Mouse (Mus musculus): ENCODE results near the gene Dhx35. TPM values are rescaled to one million over a fixed set of nuclear protein-coding genes. Genes with fewer than 3 reads are reported as not detected.
A peak's percentile ranks its signal among the peaks of the same experiment; 100 is the strongest.

Gene Dhx35
- polyA plus RNA-seq, 1 experiment: 16.4 TPM

DNA sequence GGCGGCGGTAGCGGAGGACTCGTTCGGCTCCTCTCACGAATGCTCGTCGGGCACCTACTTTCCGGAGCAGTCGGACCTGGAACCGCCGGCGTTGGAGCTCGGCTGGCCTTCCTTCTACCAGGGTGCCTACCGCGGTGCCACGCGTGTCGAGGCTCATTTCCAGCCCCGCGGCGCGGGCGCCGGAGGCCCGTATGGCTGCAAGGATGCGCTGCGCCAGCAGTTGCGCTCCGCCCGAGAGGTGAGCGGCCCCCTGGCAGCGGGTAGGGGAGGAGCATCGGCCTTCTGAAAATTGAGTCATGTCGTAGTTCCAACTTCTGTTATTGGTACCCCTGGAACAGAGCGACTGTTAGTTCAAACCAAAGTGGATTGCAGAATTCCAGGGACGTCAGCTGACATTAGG is 26.3 kb upstream of the Dhx35 start:
- peak overlapping the region; percentile 4; the same call in 1 of the 2 replicates for H3K27ac ChIP-seq (ENCODE audit: insufficient read depth, low read depth, low read length)
- H3K4me1 ChIP-seq (ENCODE audit: control insufficient read depth, insufficient read depth, insufficient read length, low read length): peaks cover 11% of the 10 kb centered on the region; the same call in 1 of the 2 replicates
- TF ChIP-seq CTCF (IDR thresholded peaks at IDR 0.05; ENCODE audit: extremely low read depth, insufficient read length, insufficient replicate concordance, low read depth, low read length): no peak
- no peak for TF ChIP-seq POLR2A (IDR thresholded peaks at IDR 0.05; ENCODE audit: low read depth, low read length)
- WGBS: 1% methylated on average over 37 of the region's 37 CpGs
- H3K4me3 ChIP-seq (ENCODE audit: low read depth, low read length): peak overlapping the region; percentile 76
- H3K27me3 ChIP-seq (ENCODE audit: control insufficient read depth, insufficient read depth, low read length): no peaks in the 10 kb centered on the region
- H3K36me3 ChIP-seq (ENCODE audit: control insufficient read depth, insufficient read depth, low read length): no peaks in the 10 kb centered on the region

DNA sequence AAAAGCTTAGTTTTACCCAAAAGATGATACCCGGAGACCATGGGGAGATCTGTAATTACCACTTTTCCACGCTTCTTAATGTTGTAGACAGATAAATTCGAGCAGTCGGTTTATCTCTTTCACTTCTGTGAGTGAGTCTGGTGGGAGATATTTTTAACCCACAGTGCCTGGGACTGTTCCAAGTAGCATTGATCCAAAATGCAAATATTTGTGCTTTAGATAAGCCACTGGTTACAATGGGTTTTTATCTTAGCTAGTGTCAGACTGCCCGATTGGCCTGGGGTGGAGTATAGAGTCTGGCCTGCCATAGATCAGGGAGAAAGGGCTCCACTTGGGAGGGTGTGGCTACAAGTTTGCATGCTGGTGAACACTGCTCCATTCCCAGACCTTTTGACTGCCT is 25.8 kb upstream of the Dhx35 start:
- no peaks in the 10 kb centered on the region for H3K27me3 ChIP-seq (ENCODE audit: control insufficient read depth, insufficient read depth, low read length)
- WGBS: 2% methylated on average over 5 of the region's 5 CpGs
- H3K36me3 ChIP-seq (ENCODE audit: control insufficient read depth, insufficient read depth, low read length): no peaks in the 10 kb centered on the region
- TF ChIP-seq CTCF (IDR thresholded peaks at IDR 0.05; ENCODE audit: extremely low read depth, insufficient read length, insufficient replicate concordance, low read depth, low read length) (no peak), POLR2A (IDR thresholded peaks at IDR 0.05; ENCODE audit: low read depth, low read length) (no peak)
- H3K27ac ChIP-seq (ENCODE audit: insufficient read depth, low read depth, low read length): peak overlapping the region; percentile 4; the same call in 1 of the 2 replicates
- peak overlapping the region; percentile 76 for H3K4me3 ChIP-seq (ENCODE audit: low read depth, low read length)
- peaks cover 11% of the 10 kb centered on the region; the same call in 1 of the 2 replicates for H3K4me1 ChIP-seq (ENCODE audit: control insufficient read depth, insufficient read depth, insufficient read length, low read length)

DNA sequence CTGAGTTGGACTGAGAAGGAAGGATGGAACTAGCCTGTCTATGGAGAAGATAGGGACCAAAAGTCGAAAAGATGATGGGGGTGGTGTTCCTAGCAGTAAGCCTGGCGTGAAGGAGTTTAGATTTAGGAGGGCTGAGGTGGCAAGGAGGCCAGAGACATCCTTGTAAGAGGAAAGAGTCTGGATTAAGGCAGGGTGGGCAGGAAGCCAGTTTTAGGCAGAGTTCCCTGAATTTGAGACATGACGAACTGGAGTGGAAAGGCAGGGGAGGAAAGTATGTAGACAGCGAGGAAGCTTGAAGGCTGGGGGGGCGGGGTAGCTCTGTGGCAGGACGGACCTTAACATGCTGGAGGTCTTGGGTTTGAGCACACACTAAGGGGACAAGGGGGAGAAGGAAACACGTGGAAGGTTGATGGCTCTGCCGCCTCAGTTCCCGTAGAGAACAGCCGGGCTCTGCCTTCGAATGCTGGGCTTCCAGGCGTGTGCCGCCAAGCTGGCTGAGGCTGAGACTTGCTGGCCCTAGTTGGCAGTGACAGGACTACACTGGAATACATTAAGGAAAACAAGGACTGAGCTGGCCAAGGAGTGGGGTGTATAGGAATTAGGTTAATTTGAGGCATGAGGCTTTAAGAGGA is 24.4 kb upstream of the Dhx35 start:
- Histone ChIP-seq H3K4me1 (ENCODE audit: control insufficient read depth, insufficient read depth, insufficient read length, low read length) (peaks cover 11% of the 10 kb centered on the region; the same call in 1 of the 2 replicates), H3K27ac (ENCODE audit: insufficient read depth, low read depth, low read length) (no peak overlapping the region), H3K4me3 (ENCODE audit: low read depth, low read length) (peak overlapping the region; percentile 3; the same call in 1 of the 2 replicates), H3K27me3 (ENCODE audit: control insufficient read depth, insufficient read depth, low read length) (no peaks in the 10 kb centered on the region), H3K36me3 (ENCODE audit: control insufficient read depth, insufficient read depth, low read length) (no peaks in the 10 kb centered on the region)
- WGBS: 68% methylated on average over 13 of the region's 13 CpGs
- TF ChIP-seq POLR2A (IDR thresholded peaks at IDR 0.05; ENCODE audit: low read depth, low read length) (no peak), CTCF (IDR thresholded peaks at IDR 0.05; ENCODE audit: extremely low read depth, insufficient read length, insufficient replicate concordance, low read depth, low read length) (no peak)

DNA sequence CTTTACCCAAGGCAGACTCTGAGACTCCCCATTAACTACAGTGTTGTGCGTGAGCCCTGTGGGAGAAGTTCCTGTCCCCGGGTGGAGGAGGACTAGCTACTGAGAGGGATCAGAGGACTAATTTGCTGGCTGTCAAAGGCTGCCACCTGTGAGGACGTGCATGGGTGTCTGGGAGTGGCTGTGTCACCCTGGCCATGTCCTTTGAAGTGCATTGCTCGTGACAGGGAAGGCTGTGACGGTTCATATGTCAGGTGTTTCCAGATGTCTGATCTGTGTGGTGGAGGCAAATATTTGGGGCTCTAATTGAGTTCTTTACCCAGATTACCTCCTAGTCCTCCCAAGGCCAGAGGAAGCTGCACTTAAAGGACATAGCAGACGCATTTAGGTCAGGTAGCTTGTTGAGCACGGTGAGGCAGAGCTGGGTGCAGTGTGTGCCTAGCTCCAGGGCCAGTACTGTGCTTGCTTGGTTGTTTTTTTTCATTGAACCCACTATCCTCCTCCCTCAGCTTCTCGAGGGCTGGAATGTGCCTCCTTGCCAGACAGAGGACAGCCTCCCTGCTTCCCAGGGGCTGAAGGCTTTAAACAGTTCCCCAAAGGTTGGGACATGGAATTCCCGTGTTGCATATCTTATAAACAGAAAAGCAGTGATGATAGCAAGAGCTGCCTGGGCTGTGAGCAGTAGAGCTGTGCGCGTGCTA is 23.4 kb upstream of the Dhx35 start:
- H3K4me1 ChIP-seq (ENCODE audit: control insufficient read depth, insufficient read depth, insufficient read length, low read length): peaks cover 11% of the 10 kb centered on the region; the same call in 1 of the 2 replicates
- no peaks in the 10 kb centered on the region for H3K27me3 ChIP-seq (ENCODE audit: control insufficient read depth, insufficient read depth, low read length)
- H3K4me3 ChIP-seq (ENCODE audit: low read depth, low read length): no peak overlapping the region
- 69% methylated on average over 11 of the region's 11 CpGs for WGBS
- no peaks in the 10 kb centered on the region for H3K36me3 ChIP-seq (ENCODE audit: control insufficient read depth, insufficient read depth, low read length)
- TF ChIP-seq POLR2A (IDR thresholded peaks at IDR 0.05; ENCODE audit: low read depth, low read length): no peak
- TF ChIP-seq CTCF (IDR thresholded peaks at IDR 0.05; ENCODE audit: extremely low read depth, insufficient read length, insufficient replicate concordance, low read depth, low read length): no peak
- no peak overlapping the region for H3K27ac ChIP-seq (ENCODE audit: insufficient read depth, low read depth, low read length)

DNA sequence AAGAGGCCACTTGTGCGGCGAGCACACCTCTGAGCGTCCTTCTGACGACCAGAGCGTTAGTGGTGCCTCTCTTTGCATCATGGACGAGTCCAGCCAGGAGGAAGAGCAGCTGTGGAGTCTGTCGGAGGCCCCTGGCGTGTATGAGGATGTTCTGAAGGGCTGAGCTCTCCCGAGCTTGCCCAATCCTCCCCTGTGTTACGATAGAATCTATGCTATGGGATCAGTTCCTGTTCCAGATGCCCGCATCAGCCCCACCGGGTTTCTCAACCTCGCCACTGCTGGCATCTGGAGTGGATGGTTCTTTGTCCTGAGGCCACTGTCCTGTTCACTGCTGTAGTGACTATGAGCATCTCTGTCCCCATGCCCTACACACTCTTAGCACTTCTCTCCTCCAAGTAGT is 21.8 kb upstream of the Dhx35 start:
- Histone ChIP-seq H3K4me1 (ENCODE audit: control insufficient read depth, insufficient read depth, insufficient read length, low read length) (peaks cover 24% of the 10 kb centered on the region), H3K36me3 (ENCODE audit: control insufficient read depth, insufficient read depth, low read length) (no peaks in the 10 kb centered on the region), H3K4me3 (ENCODE audit: low read depth, low read length) (no peak overlapping the region), H3K27ac (ENCODE audit: insufficient read depth, low read depth, low read length) (no peak overlapping the region), H3K27me3 (ENCODE audit: control insufficient read depth, insufficient read depth, low read length) (no peaks in the 10 kb centered on the region)
- WGBS: 88% methylated on average over 13 of the region's 13 CpGs
- TF ChIP-seq POLR2A (IDR thresholded peaks at IDR 0.05; ENCODE audit: low read depth, low read length) (no peak), CTCF (IDR thresholded peaks at IDR 0.05; ENCODE audit: extremely low read depth, insufficient read length, insufficient replicate concordance, low read depth, low read length) (no peak)

DNA sequence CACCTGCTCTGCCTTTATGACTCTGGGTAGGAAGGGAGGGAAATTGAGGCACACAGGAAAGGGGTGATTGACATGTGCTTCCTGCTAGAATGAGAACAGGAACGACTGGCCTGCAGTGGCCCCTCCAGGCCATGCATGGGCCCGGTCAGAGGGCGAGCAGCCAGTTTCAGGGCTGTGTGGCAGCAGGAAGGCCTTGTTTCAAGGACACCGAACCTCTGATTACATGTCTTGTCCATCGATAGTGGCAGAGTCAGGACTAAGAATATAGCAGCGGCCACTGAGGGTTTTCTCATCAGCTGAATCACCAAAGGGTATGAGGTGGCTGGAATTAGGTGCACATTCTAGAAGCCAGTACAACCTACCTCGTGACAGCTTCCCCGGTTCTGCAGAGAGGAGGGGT is 19.7 kb upstream of the Dhx35 start:
- no peak for TF ChIP-seq POLR2A (IDR thresholded peaks at IDR 0.05; ENCODE audit: low read depth, low read length)
- no peak for TF ChIP-seq CTCF (IDR thresholded peaks at IDR 0.05; ENCODE audit: extremely low read depth, insufficient read length, insufficient replicate concordance, low read depth, low read length)
- H3K36me3 ChIP-seq (ENCODE audit: control insufficient read depth, insufficient read depth, low read length): peaks cover 5% of the 10 kb centered on the region
- no peak overlapping the region for H3K27ac ChIP-seq (ENCODE audit: insufficient read depth, low read depth, low read length)
- peaks cover 18% of the 10 kb centered on the region for H3K4me1 ChIP-seq (ENCODE audit: control insufficient read depth, insufficient read depth, insufficient read length, low read length)
- no peak overlapping the region for H3K4me3 ChIP-seq (ENCODE audit: low read depth, low read length)
- 66% methylated on average over 8 of the region's 8 CpGs for WGBS
- H3K27me3 ChIP-seq (ENCODE audit: control insufficient read depth, insufficient read depth, low read length): no peaks in the 10 kb centered on the region

DNA sequence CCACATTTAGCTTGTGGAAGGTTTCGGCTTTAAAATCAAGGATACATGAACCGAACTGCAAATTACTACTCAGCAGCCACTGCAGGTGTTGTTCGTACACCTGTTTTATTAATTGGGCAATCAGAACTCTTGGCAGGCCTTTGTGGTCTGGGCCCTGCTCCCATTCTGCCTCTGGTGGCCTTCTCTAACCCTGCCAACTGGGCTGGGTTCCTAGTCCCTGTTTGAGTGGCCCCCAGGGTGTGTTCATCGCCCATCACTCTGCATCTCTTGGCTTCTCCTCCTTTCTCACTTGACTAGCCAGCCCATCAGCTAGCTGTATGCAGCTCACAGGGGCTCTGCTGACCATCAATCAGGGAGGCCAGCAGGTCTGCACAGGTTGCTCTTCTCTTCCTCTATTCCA is 17.9 kb upstream of the Dhx35 start:
- Histone ChIP-seq H3K27ac (ENCODE audit: insufficient read depth, low read depth, low read length) (no peak overlapping the region), H3K4me1 (ENCODE audit: control insufficient read depth, insufficient read depth, insufficient read length, low read length) (peaks cover 13% of the 10 kb centered on the region), H3K27me3 (ENCODE audit: control insufficient read depth, insufficient read depth, low read length) (no peaks in the 10 kb centered on the region), H3K36me3 (ENCODE audit: control insufficient read depth, insufficient read depth, low read length) (peaks cover 13% of the 10 kb centered on the region), H3K4me3 (ENCODE audit: low read depth, low read length) (no peak overlapping the region)
- WGBS: 33% methylated on average over 4 of the region's 4 CpGs
- no peak for TF ChIP-seq POLR2A (IDR thresholded peaks at IDR 0.05; ENCODE audit: low read depth, low read length)
- TF ChIP-seq CTCF (IDR thresholded peaks at IDR 0.05; ENCODE audit: extremely low read depth, insufficient read length, insufficient replicate concordance, low read depth, low read length): no peak

Data from small intestine, adult 2 months (tissue).